Mouse (Mus musculus): ENCODE measurements around the gene Plxna4.
"Not testable (repeated sequence)": the region's sequence is repeated elsewhere in the genome, so short reads cannot be mapped to it uniquely, and the experiment has no call there.

Gene Plxna4

DNA sequence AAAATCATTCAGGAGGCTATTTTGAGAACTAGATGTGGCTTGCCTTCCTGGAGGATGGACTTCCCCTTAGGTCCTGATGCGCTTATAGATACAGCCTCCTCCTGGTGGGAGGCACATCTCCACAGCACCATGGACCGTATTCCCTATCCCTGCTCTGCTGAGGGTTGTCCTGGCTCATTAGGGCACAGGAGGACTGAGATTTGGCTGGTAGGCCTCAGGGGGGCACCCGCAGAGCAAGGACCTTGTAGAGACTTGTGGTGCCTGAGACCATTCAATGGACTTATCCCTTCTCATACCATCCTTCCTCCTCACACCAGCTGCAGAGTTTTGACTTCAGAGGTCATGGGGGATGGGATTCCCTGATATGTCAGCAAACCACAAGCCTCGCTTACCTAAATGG lies 47.8 kb downstream of the Plxna4 start:
- no peak for DNase-seq (ENCODE audit: low spot score in 2 of 2)

DNA sequence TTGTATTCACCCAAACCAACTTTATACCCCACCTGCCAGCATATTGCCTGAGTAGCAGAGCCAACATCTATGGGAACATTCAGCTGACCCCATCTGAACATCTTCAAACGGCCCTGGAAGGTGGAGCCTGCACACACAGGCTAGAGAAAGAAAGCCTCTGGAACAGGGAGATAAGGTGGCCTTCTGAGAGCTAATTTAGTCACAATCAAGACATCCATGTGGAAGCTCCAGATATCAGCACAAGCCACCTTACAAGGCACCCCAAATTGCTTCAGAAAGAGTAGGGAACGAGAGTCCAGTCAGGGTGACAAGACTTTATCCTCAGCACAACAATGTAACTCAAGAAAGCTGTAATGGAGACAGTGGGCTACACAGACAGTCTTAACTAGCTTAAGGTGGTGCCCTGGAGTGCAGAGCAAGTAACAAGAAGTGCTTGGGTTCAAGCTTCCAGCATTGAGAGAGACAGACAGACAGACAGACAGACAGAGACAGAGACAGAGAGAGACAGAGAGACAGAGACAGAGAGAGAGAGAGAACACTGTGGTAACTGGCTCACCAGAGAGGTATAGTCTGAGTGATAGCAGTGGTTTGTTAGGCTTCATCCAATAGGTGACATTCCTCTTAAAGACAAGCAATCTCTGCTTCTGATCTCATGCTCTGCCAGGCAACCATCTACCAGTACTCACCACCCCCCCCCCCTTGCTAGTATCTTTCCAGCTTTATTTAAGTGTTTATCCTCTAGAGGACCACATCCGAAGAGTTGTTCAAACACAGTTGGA lies 53.8 kb downstream of the Plxna4 start:
- DNase-seq (ENCODE audit: low spot score in 2 of 2): no peak

DNA sequence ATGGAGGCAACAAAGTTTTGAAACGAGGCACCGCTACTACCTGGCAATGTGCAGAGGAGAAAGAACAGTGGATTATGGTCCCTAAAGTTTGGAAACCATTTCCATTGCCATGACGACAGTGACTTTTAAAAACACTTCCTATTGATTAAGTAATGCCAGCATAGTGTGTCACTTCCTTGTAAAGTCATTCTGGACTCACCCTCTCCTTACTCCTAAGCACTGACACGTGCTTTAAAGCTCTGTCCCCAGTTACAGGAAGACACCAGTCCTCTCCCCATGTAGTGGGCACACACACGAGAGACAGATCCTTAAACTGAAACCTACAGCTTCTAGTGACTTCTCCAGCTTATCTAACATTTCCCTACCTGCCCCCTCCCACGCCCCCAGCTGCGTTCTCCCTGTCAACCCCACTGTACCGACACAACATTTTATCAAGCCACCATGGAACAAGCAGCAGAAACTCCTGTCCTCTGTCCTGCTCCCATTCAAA lies 59.9 kb downstream of the Plxna4 start:
- DNase-seq (ENCODE audit: low spot score in 2 of 2): peak; percentile 27 to 51

DNA sequence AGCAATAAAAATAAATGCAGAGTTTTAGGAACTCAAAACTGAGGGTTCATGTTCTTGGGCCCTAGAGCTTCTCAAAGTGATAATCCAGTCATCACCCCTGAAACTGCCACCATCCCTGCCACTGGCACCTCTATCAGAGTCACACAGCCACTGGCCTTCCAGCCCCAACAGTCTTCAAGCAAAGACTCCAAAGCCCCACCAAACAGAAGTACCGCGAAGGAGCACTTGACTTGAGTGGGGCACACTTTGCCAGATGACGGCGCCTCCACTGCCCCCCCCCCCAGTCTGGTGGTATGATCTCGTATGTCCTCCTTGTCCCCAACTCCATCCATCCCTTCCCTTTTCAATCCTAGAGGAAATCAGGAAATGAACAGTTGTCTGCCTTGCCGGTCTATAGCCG lies 60.5 kb downstream of the Plxna4 start:
- no peak for DNase-seq (ENCODE audit: low spot score in 2 of 2)

- DNase-seq (ENCODE audit: low spot score in 2 of 2): no peak
Measured at GRCm38 (mm10) chr6:32526762-32527161, 61.2 kb downstream of the Plxna4 start.

- peak; percentile 73 to 77 for DNase-seq (ENCODE audit: low spot score in 2 of 2)
Measured at GRCm38 (mm10) chr6:32520097-32520496, 67.9 kb downstream of the Plxna4 start.

DNA sequence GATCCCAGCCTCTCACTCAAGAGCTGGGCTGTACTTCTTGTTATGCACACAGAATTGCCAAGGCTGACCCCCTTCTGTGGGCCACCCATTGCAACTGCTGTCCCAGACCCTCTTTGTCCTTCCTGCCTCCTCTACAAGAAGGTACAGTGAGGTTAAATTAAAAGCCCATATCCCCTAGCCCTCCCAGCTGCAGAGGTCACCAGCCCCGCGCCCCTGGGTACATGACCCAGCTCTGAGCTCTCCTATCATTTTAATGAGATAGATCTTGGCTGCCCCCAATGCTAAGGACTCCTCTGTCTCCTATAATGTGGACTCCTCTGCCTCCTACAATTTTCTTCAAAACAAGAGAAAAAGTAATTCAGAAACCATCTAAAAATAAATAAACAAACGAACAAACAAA lies 69.4 kb downstream of the Plxna4 start:
- no peak for DNase-seq (ENCODE audit: low spot score in 2 of 2)

- DNase-seq (ENCODE audit: low spot score in 2 of 2): peak; percentile 12 to 20
Measured at GRCm38 (mm10) chr6:32514096-32514495, 73.9 kb downstream of the Plxna4 start.

- peak; percentile 62 to 85 for DNase-seq (ENCODE audit: low spot score in 2 of 2)
Measured at GRCm38 (mm10) chr6:32512010-32512409, 76.0 kb downstream of the Plxna4 start.

DNA sequence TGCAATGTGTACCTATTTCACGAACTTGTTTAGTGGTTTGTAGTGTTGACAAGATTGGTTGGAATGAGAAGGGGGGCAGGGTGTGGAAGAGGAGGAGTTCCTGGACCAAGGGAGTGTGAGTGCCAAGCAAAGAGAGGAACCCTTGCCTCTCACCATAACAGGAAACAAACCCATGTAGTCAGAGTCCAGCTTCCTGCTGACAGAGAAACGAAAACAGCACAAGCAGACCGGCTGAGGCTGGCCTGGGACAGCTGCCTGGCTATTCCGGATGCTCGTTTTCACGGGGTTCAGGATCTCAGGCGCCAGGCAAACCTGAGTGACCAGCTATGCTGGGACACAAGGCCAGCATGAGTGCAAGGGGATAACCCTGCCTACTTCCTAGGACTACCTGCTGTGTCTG lies 77.1 kb downstream of the Plxna4 start:
- DNase-seq (ENCODE audit: low spot score in 2 of 2): peak; percentile 73 to 87

GRCm38 (mm10) chr6:32510491-32510890 lies 77.5 kb downstream of the Plxna4 start:
- no peak for DNase-seq (ENCODE audit: low spot score in 2 of 2)

DNA sequence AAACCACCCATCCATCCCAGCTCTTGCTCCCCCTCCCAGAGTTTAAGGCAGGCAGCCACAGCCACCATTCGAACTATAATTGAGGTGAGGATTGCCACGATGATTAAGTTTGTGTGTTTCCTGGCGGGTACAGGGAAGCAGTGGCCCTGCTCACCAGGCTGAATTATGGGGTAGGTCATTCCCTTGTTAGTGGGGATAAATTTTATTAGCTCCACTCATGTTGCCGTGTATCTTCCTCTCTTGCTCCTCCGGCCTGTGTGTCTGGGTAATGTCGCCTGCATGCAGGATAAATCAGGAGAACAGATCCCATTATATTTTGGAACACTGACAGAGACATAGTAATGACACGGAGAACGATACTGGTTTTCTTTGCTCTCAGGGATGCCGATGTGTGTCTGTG lies 78.9 kb downstream of the Plxna4 start:
- DNase-seq (ENCODE audit: low spot score in 2 of 2): no peak

DNA sequence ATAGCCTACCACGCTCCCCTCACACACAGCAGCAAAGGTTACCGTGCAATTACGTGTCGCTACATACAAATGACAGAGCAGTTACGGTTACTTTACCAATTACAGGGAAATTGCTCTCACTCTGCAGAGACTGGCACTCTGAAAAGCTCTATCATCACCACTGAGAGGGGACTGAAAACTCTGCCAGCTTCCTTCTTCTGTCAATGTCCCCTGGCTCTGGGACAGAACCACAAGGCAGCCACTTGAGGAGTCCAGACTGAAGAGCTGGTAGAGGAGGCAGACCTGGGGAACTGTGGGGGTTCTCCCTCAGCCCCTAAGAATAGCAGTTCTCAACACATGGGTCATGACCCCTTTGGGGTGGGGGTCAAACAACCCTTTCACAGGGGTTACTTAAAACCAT lies 83.0 kb downstream of the Plxna4 start:
- no peak for DNase-seq (ENCODE audit: low spot score in 2 of 2)

DNA sequence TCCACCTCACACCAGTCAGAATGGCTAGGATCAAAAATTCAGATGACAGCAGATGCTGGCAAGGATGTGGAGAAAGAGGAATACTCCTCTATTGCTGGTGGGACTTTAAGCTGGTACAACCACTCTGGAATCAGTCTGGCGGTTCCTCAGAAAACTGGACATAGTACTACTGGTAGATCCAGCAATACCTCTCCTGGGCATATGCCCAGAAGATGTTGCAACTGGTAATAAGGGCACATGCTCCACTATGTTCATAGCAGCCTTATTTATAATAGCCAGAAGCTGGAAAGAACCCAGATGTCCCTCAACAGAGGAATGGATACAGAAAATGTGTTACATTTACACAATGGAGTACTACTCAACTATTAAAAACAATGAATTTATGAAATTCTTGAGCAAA lies 86.8 kb downstream of the Plxna4 start:
- DNase-seq (ENCODE audit: low spot score in 2 of 2): not testable (repeated sequence)

GRCm38 (mm10) chr6:32498106-32498505 lies 89.9 kb downstream of the Plxna4 start:
- no peak for DNase-seq (ENCODE audit: low spot score in 2 of 2)

GRCm38 (mm10) chr6:32496109-32496508 lies 91.9 kb downstream of the Plxna4 start:
- no peak for DNase-seq (ENCODE audit: low spot score in 2 of 2)

- DNase-seq (ENCODE audit: low spot score in 2 of 2): no peak
Measured at GRCm38 (mm10) chr6:32495532-32495931, 92.5 kb downstream of the Plxna4 start.

- DNase-seq (ENCODE audit: low spot score in 2 of 2): peak; percentile 57 to 68
Measured at GRCm38 (mm10) chr6:32493557-32493956, 94.4 kb downstream of the Plxna4 start.

- no peak for DNase-seq (ENCODE audit: low spot score in 2 of 2)
Measured at GRCm38 (mm10) chr6:32487121-32487520, 100.9 kb downstream of the Plxna4 start.

DNA sequence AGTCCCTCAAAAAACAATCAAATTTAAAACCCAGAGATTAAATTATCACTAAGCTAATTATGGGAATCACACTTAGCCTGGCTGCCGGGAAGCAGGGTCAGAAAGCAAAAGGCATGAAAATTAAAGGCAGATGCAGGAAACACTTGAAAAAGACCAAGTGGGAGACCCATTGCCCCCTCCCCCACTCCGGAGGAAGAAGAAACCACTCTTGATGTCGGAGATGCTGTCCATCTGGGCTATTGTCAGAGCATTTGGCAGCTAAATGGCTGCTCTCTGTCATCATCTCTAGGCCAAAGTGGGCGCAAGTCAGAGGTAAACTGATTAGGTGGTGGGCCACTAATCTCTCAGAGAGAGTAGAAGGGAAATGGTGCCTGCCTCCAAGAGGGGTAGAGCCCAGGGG lies 105.5 kb downstream of the Plxna4 start:
- DNase-seq (ENCODE audit: low spot score in 2 of 2): no peak

DNA sequence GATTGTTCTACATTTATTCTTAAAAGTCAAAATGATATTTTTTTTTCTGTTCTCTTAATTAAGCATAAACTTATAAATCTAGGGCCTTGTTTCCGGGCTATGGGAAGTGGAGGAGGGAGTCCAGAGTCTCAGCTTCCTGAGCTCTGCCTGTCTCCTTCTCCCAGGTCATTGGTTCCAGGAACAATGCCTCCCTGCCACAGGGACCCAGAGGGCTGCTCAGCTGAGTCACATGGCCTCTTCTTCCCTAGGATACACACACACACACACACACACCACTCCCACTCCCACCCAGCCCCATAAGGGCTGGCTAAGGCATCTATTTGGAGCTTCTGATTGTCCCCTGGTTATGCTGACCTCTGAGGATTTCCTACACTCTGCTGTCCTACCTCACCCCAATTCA lies 107.3 kb downstream of the Plxna4 start:
- peak in 1 of 2 experiments; percentile 46 for DNase-seq (ENCODE audit: low spot score in 2 of 2)

GRCm38 (mm10) chr6:32479765-32480164 lies 108.2 kb downstream of the Plxna4 start:
- DNase-seq (ENCODE audit: low spot score in 2 of 2): no peak

DNA sequence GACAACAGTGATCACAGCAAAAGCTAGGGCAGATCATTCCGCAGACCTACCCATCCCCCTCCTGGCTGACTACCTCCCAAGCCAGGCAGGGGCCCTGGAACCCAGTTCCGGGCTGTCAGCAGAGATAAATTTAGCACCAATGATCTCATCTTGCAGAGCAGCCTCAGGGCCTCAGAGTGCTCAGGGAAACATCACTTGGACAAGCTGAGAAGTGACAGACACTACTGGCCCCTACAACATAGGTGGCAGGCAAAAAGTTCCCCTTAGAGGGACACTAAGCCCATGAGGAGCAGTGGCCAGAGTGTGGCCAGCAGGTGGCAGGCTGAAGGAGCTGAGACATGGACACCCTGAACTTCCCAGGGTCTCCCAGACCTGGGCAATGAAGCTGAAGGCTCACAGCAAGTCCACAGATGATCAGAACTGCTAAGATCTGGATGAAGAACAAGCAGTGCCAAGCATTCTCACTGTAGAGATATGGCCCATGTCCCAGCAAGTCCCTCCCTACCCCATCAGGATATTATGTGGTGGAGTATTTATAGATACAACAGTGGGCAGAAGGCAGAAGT lies 108.7 kb downstream of the Plxna4 start:
- peak; percentile 86 to 88 for DNase-seq (ENCODE audit: low spot score in 2 of 2)

Measured in heart, adult 9 months (tissue).